Mouse (Mus musculus) central nervous system, embryonic 14 days (tissue): ENCODE data around the gene 3100002H09Rik. TPM values are rescaled to one million over a fixed set of nuclear protein-coding genes. Genes with fewer than 3 reads are reported as not detected.

Experiments
- polyA plus RNA-seq: library from polyadenylated mRNA; depleted of rRNA; stranded (reverse); fragments of >200 nt; gene quantifications from 2 replicates; pipeline ENCODE4 v1.2.3, GENCODE M21; 2012; rRNA removed

3100002H09Rik gene
- 0.06 TPM in 1 of 2 replicates, not detected in the other for polyA plus RNA-seq

GRCm38 (mm10) chr4:124610703-124611102, at the start of gene 3100002H09Rik:
Gene 3100002H09Rik, minus strand, starts transcription at chr4:124610803.

DNA sequence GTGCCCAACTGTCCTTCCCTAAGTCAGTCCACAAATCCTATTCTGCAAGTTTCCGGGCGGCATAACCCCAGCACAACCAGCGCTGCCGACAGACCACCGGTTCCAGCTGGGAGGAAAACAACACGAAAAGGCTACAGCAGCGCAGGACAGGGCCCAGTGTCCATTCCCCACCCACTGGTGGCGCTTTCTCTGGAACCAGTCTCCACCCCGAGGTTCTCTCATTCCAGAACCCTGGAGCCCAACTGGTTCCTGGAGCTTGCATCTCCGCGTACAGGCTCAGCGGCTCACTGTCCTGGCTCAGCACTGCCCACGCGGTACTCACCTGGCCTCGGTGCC, 45.9 kb upstream of the 3100002H09Rik start, which contains the start of gene Pou3f1:
Pou3f1 (plus strand) TSS at position 290 of the 336 bp plus-strand sequence.

Other genes starting within 250 kb of the 3100002H09Rik start
- gene Pou3f1, start 46.0 kb upstream of the 3100002H09Rik start, polyA plus RNA-seq = 15.4 and 18.8 TPM in 2 replicates
- gene Utp11, start 82.8 kb upstream of the 3100002H09Rik start, polyA plus RNA-seq = 32.6 and 33.2 TPM in 2 replicates
- gene Fhl3, start 89.9 kb upstream of the 3100002H09Rik start, polyA plus RNA-seq = 4.2 and 8.6 TPM in 2 replicates
- gene Sf3a3, start 104.0 kb upstream of the 3100002H09Rik start, polyA plus RNA-seq = 71.4 and 78.4 TPM in 2 replicates
- gene Inpp5b, start 131.0 kb upstream of the 3100002H09Rik start, polyA plus RNA-seq = 39.1 and 40.2 TPM in 2 replicates
- 9.3 and 11.6 TPM in 2 replicates for gene Mtf1, start 191.3 kb upstream of the 3100002H09Rik start, polyA plus RNA-seq
- 62.9 and 75.1 TPM in 2 replicates for gene Yrdc, start 239.9 kb upstream of the 3100002H09Rik start, polyA plus RNA-seq
- gene 1110065P20Rik, start 240.4 kb upstream of the 3100002H09Rik start, polyA plus RNA-seq = 68.9 and 72.5 TPM in 2 replicates